Mouse (Mus musculus) forebrain, embryonic 10.5 days (tissue): Measurements from ENCODE around the gene Plce1. TPM values are rescaled to one million over a fixed set of nuclear protein-coding genes. Genes with fewer than 3 reads are reported as not detected.

ENCODE experiments used
- DNase-seq: peaks from one replicate; pipeline ENCODE4 v3.0.0-alpha.2; 2017; ENCODE audit warnings: low spot score; ENCODE audit errors: extremely low spot score
- H3K27ac ChIP-seq: fragments of 300-500 bp; sonication (generic); 2 replicates; pipeline ENCODE4 v1.5.1; 2016; ENCODE audit warnings: mild to moderate bottlenecking
- H3K27me3 ChIP-seq: fragments of 300-500 bp; sonication (generic); 2 replicates; pipeline ENCODE4 v1.6.1; 2016; ENCODE audit warnings: mild to moderate bottlenecking; ENCODE audit not compliant: poor library complexity, severe bottlenecking
- H3K36me3 ChIP-seq: fragments of 300-500 bp; sonication (generic); replicated peaks from 2 replicates; pipeline ENCODE4 v1.6.1; 2016; ENCODE audit warnings: mild to moderate bottlenecking, moderate library complexity
- H3K4me1 ChIP-seq: fragments of 300-500 bp; sonication (generic); 2 replicates; pipeline ENCODE4 v1.6.1; 2016
- H3K4me3 ChIP-seq: fragments of 300-500 bp; sonication (generic); 2 replicates; pipeline ENCODE4 v1.5.1; 2016; ENCODE audit warnings: mild to moderate bottlenecking, moderate library complexity
- H3K9me3 ChIP-seq: fragments of 300-500 bp; sonication (generic); 2 replicates; pipeline ENCODE4 v1.6.1; 2016; ENCODE audit warnings: mild to moderate bottlenecking, moderate library complexity
- WGBS: fragments of 180-500 bp; shearing (Covaris S2); methylation state at CpG from one replicate; pipeline ENCODE4 v1.1.7; 2016; 5-methylcytosine and 5-hydroxymethylcytosine counted together
- polyA plus RNA-seq: library from polyadenylated mRNA; unstranded; fragments of >200 nt; fragmentation: Nextera tagmentation; extraction: Ambion mirVana; gene quantifications from 2 replicates; pipeline ENCODE4 v1.2.1, GENCODE M21; 2016

Gene Plce1
- polyA plus RNA-seq, 1 experiment from 2014 or later: 2.8 TPM

- 79% methylated on average over 3 of the region's 3 CpGs for WGBS
- H3K4me1 ChIP-seq: peaks cover 7% of the 10 kb centered on the region
- no peak for DNase-seq
Observed at GRCm38 (mm10) chr19:38599001-38599400, 118.1 kb downstream of the Plce1 start.

GRCm38 (mm10) chr19:38601127-38601526 is 120.2 kb downstream of the Plce1 start:
- Histone ChIP-seq H3K27me3 (no peaks in the 10 kb centered on the region), H3K4me1 (peaks cover 7% of the 10 kb centered on the region), H3K4me3 (no peak overlapping the region), H3K36me3 (no peaks in the 10 kb centered on the region), H3K27ac (no peak overlapping the region), H3K9me3 (no peaks in the 10 kb centered on the region)
- 75% methylated on average over 5 of the region's 5 CpGs for WGBS
- no peak for DNase-seq

More at GRCm38 (mm10) chr19:38599001-38599400, 118.1 kb downstream of the Plce1 start:
- no peaks in the 10 kb centered on the region for H3K36me3 ChIP-seq
- H3K27ac ChIP-seq: no peak overlapping the region
- no peaks in the 10 kb centered on the region for H3K27me3 ChIP-seq
- H3K9me3 ChIP-seq: no peaks in the 10 kb centered on the region
- H3K4me3 ChIP-seq: no peak overlapping the region

GRCm38 (mm10) chr19:38602811-38603210 is 121.9 kb downstream of the Plce1 start:
- Histone ChIP-seq H3K9me3 (no peaks in the 10 kb centered on the region), H3K36me3 (no peaks in the 10 kb centered on the region), H3K27me3 (no peaks in the 10 kb centered on the region), H3K4me1 (peaks cover 7% of the 10 kb centered on the region), H3K4me3 (no peak overlapping the region), H3K27ac (no peak overlapping the region)
- DNase-seq: no peak
- 82% methylated on average over 9 of the region's 9 CpGs for WGBS

GRCm38 (mm10) chr19:38607236-38607635 is 126.3 kb downstream of the Plce1 start:
- Histone ChIP-seq H3K27ac (no peak overlapping the region), H3K4me1 (peaks cover 7% of the 10 kb centered on the region), H3K36me3 (no peaks in the 10 kb centered on the region), H3K27me3 (no peaks in the 10 kb centered on the region), H3K9me3 (no peaks in the 10 kb centered on the region), H3K4me3 (no peak overlapping the region)
- 90% methylated on average over 5 of the region's 5 CpGs for WGBS
- no peak for DNase-seq

GRCm38 (mm10) chr19:38608951-38609654 is 128.2 kb downstream of the Plce1 start:
- Histone ChIP-seq H3K9me3 (no peaks in the 10 kb centered on the region), H3K27ac (no peak overlapping the region), H3K36me3 (no peaks in the 10 kb centered on the region), H3K4me3 (no peak overlapping the region), H3K4me1 (peaks cover 3% of the 10 kb centered on the region; the same call in 1 of the 2 replicates), H3K27me3 (no peaks in the 10 kb centered on the region)
- DNase-seq: no peak
- 90% methylated on average over 8 of the region's 8 CpGs for WGBS

- Histone ChIP-seq H3K9me3 (no peaks in the 10 kb centered on the region), H3K27me3 (no peaks in the 10 kb centered on the region), H3K4me1 (peaks cover 6% of the 10 kb centered on the region), H3K27ac (no peak overlapping the region), H3K36me3 (no peaks in the 10 kb centered on the region), H3K4me3 (no peak overlapping the region)
- 84% methylated on average over 2 of the region's 2 CpGs for WGBS
- no peak for DNase-seq
Observed at GRCm38 (mm10) chr19:38610291-38610690, 129.4 kb downstream of the Plce1 start.

- Histone ChIP-seq H3K36me3 (no peaks in the 10 kb centered on the region), H3K4me1 (peaks cover 10% of the 10 kb centered on the region), H3K4me3 (no peak overlapping the region), H3K9me3 (no peaks in the 10 kb centered on the region), H3K27ac (no peak overlapping the region), H3K27me3 (no peaks in the 10 kb centered on the region)
- 89% methylated on average over 8 of the region's 8 CpGs for WGBS
- DNase-seq: no peak
Observed at GRCm38 (mm10) chr19:38610809-38611208, 129.9 kb downstream of the Plce1 start.

GRCm38 (mm10) chr19:38614067-38614675 is 133.3 kb downstream of the Plce1 start:
- no peak for DNase-seq
- Histone ChIP-seq H3K27me3 (no peaks in the 10 kb centered on the region), H3K9me3 (no peaks in the 10 kb centered on the region), H3K4me3 (no peak overlapping the region), H3K36me3 (no peaks in the 10 kb centered on the region), H3K27ac (no peak overlapping the region), H3K4me1 (peaks cover 10% of the 10 kb centered on the region)
- 69% methylated on average over 11 of the region's 11 CpGs for WGBS

- H3K27me3 ChIP-seq: no peaks in the 10 kb centered on the region
- no peaks in the 10 kb centered on the region for H3K9me3 ChIP-seq
- DNase-seq: no peak
- 53% methylated on average over 6 of the region's 6 CpGs for WGBS
- H3K4me1 ChIP-seq: peaks cover 10% of the 10 kb centered on the region
- no peaks in the 10 kb centered on the region for H3K36me3 ChIP-seq
- no peak overlapping the region for H3K4me3 ChIP-seq
- H3K27ac ChIP-seq: no peak overlapping the region
Observed at GRCm38 (mm10) chr19:38615356-38615755, 134.4 kb downstream of the Plce1 start.

- H3K36me3 ChIP-seq: no peaks in the 10 kb centered on the region
- H3K27ac ChIP-seq: no peak overlapping the region
- no peaks in the 10 kb centered on the region for H3K9me3 ChIP-seq
- DNase-seq: no peak
- H3K27me3 ChIP-seq: no peaks in the 10 kb centered on the region
- 91% methylated on average over 4 of the region's 4 CpGs for WGBS
- peaks cover 6% of the 10 kb centered on the region; the same call in 1 of the 2 replicates for H3K4me1 ChIP-seq
- H3K4me3 ChIP-seq: no peak overlapping the region
Observed at GRCm38 (mm10) chr19:38620134-38620533, 139.2 kb downstream of the Plce1 start.

GRCm38 (mm10) chr19:38621546-38621945 is 140.6 kb downstream of the Plce1 start:
- DNase-seq: no peak
- Histone ChIP-seq H3K4me1 (no peaks in the 10 kb centered on the region), H3K9me3 (no peaks in the 10 kb centered on the region), H3K27ac (no peak overlapping the region), H3K27me3 (no peaks in the 10 kb centered on the region), H3K36me3 (no peaks in the 10 kb centered on the region), H3K4me3 (no peak overlapping the region)
- 93% methylated on average over 10 of the region's 10 CpGs for WGBS

GRCm38 (mm10) chr19:38626246-38627015 is 145.5 kb downstream of the Plce1 start:
- 82% methylated on average over 9 of the region's 9 CpGs for WGBS
- Histone ChIP-seq H3K36me3 (no peaks in the 10 kb centered on the region), H3K27me3 (no peaks in the 10 kb centered on the region), H3K27ac (no peak overlapping the region), H3K9me3 (no peaks in the 10 kb centered on the region), H3K4me1 (no peaks in the 10 kb centered on the region), H3K4me3 (no peak overlapping the region)
- no peak for DNase-seq
